Mouse (Mus musculus) lung, adult 2 months (tissue): Measurements from ENCODE around the gene Zfp398. TPM values are rescaled to one million over a fixed set of nuclear protein-coding genes. Genes with fewer than 3 reads are reported as not detected.

Source experiments
- DNase-seq: peaks from one replicate; pipeline ENCODE4 v3.0.0; 2022
- H3K4me1 ChIP-seq: fragments of 200-500 bp; 2 replicates; pipeline ENCODE4 v1.6.1; 2011; ENCODE audit warnings: low read length; ENCODE audit not compliant: control insufficient read depth, insufficient read depth
- H3K4me3 ChIP-seq: fragments of 200-500 bp; replicated peaks from 2 replicates; pipeline ENCODE3; 2011; ENCODE audit warnings: low read depth, mild to moderate bottlenecking, control low read depth, low read length; ENCODE audit errors: extremely low read depth
- CTCF ChIP-seq: fragments of 200-500 bp; IDR thresholded peaks from 2 replicates; pipeline ENCODE4 v1.5.1; 2011; ENCODE audit warnings: mild to moderate bottlenecking, low read length, control low read depth; ENCODE audit not compliant: insufficient read depth
- POLR2A ChIP-seq: fragments of 200-500 bp; IDR thresholded peaks from 2 replicates; pipeline ENCODE4 v1.6.1; 2011; ENCODE audit warnings: low read depth, mild to moderate bottlenecking, control low read depth, low read length, borderline replicate concordance; ENCODE audit errors: extremely low read depth
- WGBS: fragments of 180-500 bp; shearing (Covaris S2); methylation state at CpG from one replicate; pipeline ENCODE4 v1.1.7; 2018; 5-methylcytosine and 5-hydroxymethylcytosine counted together
- polyA plus RNA-seq: library from polyadenylated mRNA; depleted of rRNA; stranded (reverse); fragments of >200 nt; gene quantifications from 2 replicates; pipeline ENCODE4 v1.2.3, GENCODE M21; 2012

Zfp398 gene
- polyA plus RNA-seq, 1 experiment = 8.8 TPM

- TF ChIP-seq CTCF (no peak), POLR2A (no peak)
- WGBS = 81% methylated on average over 2 of the region's 2 CpGs
- no peak for DNase-seq
- Histone ChIP-seq H3K4me3 (no peak overlapping the region), H3K4me1 (peaks cover 9% of the 10 kb centered on the region; the same call in 1 of the 2 replicates)
These were observed 28.0 kb upstream of the Zfp398 start for GRCm38 (mm10) chr6:47807419-47807818.

- TF ChIP-seq POLR2A (no peak), CTCF (no peak)
- WGBS = 78% methylated on average over 5 of the region's 5 CpGs
- DNase-seq = no peak
- Histone ChIP-seq H3K4me3 (no peak overlapping the region), H3K4me1 (peaks cover 9% of the 10 kb centered on the region; the same call in 1 of the 2 replicates)
These were observed 26.9 kb upstream of the Zfp398 start for GRCm38 (mm10) chr6:47808545-47808944.

GRCm38 (mm10) chr6:47809053-47809452, 26.4 kb upstream of the Zfp398 start:
- Histone ChIP-seq H3K4me3 (no peak overlapping the region), H3K4me1 (peaks cover 9% of the 10 kb centered on the region; the same call in 1 of the 2 replicates)
- 69% methylated on average over 4 of the region's 4 CpGs for WGBS
- no peak for DNase-seq
- TF ChIP-seq CTCF (no peak), POLR2A (no peak)

GRCm38 (mm10) chr6:47810181-47810580, 25.3 kb upstream of the Zfp398 start:
- 37% methylated on average over 2 of the region's 2 CpGs for WGBS
- no peak for DNase-seq
- TF ChIP-seq CTCF (no peak), POLR2A (no peak)

GRCm38 (mm10) chr6:47811324-47811723, 24.1 kb upstream of the Zfp398 start:
- 31% methylated on average over 5 of the region's 5 CpGs for WGBS
- H3K4me1 ChIP-seq = peaks cover 9% of the 10 kb centered on the region; the same call in 1 of the 2 replicates
- TF ChIP-seq CTCF (no peak), POLR2A (no peak)
- no peak for DNase-seq
- no peak overlapping the region for H3K4me3 ChIP-seq

More at GRCm38 (mm10) chr6:47810181-47810580, 25.3 kb upstream of the Zfp398 start:
- Histone ChIP-seq H3K4me3 (no peak overlapping the region), H3K4me1 (peaks cover 9% of the 10 kb centered on the region; the same call in 1 of the 2 replicates)

DNA sequence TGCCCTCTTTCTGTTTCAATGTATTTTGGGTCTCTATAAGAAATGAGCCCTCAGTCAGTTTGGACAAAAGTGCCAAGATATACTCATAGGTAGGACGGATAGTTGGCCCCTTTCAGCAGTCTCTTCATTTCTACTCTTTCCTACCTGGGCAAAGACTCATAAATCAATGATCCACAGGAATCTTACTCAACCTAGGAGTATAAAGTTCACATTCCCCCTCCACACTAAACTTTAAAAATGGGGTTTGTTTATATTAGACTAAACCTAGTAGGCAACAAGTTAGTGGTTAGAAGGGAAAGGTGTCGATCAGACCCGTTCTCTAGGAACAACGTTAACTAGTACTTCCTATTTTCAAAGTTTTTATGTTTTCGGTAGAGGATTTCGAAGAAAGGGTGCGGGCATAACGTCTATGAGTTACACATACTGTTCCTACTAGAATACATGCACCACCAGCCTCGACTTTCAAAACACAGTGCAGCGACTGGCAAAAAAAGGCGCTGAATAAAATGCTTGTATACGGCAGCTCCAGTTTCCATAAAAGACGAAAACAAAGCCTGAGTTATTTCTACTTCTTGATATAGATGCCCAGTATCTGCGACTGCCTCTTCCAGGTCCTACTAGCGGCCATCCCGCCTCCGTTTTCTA, 23.1 kb upstream of the Zfp398 start:
- Histone ChIP-seq H3K4me3 (peak overlapping the region; percentile 89), H3K4me1 (peaks cover 9% of the 10 kb centered on the region; the same call in 1 of the 2 replicates)
- 1% methylated on average over 17 of the region's 17 CpGs for WGBS
- DNase-seq = no peak
- TF ChIP-seq CTCF (no peak), POLR2A (no peak)

DNA sequence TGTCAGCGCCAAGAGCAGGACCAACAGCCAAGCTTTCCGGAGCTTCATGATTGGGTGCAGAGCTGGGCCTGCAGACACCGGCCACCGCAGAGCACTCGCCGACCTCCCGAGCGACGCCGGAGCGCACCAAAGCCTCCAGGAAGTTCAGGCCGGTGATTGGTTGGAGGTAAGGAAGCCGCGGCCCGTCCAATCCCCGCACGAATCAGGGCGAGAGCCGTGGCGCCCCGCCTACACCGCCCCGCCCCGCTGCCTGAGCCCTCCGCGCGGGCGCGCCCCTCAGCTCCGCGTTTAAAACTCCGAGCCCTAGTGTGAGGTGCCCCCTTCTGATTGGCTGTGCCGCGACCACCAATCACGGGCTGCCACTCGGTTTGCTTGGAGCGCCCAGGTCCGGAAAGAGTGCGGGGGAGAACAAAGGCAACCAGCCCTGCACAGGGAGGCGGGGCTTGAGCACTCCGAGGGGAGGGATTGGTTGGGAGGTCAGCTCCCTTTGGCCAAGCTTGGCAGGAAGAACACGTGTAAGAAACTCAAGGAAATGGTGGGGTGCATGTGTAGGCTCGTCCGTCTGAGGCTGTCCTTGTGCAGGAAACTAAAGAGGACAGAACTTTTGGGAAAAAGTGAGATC, 22.1 kb upstream of the Zfp398 start, which contains the start of gene Pdia4:
Gene Pdia4 (minus strand): TSS at position 174 of the 622 bp plus-strand sequence.
- peaks cover 9% of the 10 kb centered on the region; the same call in 1 of the 2 replicates for H3K4me1 ChIP-seq
- peak within 1 kb of the TSS; percentile 89 for H3K4me3 ChIP-seq
- peak; percentile 94 for DNase-seq
- WGBS = under 1% methylated on average over 44 of the region's 44 CpGs
- TF ChIP-seq CTCF = no peak
- peak; percentile 80; the same call in 1 of the 2 replicates for TF ChIP-seq POLR2A

- TF ChIP-seq POLR2A = no peak
- TF ChIP-seq CTCF = no peak
- 83% methylated on average over 1 of the region's 1 CpGs for WGBS
- DNase-seq = no peak
- H3K4me1 ChIP-seq = peaks cover 7% of the 10 kb centered on the region; the same call in 1 of the 2 replicates
- H3K4me3 ChIP-seq = no peak overlapping the region
These were observed 19.3 kb upstream of the Zfp398 start for GRCm38 (mm10) chr6:47816151-47816550.

DNA sequence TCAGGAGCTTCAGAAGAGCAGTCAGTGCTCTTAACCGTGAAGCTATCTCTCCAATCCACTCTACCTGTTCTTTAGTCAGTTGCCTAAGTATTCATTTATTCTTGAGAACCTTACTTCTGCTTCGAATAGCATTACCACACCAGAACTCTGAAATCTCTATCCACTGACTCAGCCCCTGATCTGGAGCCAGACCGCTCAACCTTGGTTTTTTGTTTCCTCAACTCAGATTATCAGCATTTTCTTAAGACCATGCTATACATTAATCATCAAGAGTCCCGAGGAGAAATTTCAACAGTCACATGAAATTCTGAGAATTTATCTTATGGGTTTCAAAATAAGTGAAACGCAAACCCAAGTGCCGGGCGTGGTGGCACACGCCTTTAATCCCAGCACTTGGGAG, 16.7 kb upstream of the Zfp398 start:
- TF ChIP-seq POLR2A (no peak), CTCF (no peak)
- no peak for DNase-seq
- Histone ChIP-seq H3K4me3 (no peak overlapping the region), H3K4me1 (no peaks in the 10 kb centered on the region)
- 86% methylated on average over 8 of the region's 8 CpGs for WGBS
